Mouse (Mus musculus) E14TG2a.4 (cell line): ENCODE data around the gene Rpl35a.

Source experiments
- CTCF ChIP-seq: conservative IDR thresholded peaks from 2 replicates; pipeline ENCODE4 v1.5.1; 2014; ENCODE audit warnings: low read length
- NANOG ChIP-seq: IDR thresholded peaks from 2 replicates; pipeline ENCODE4 v1.6.1; 2014; ENCODE audit warnings: borderline replicate concordance, low read length, mixed read lengths
- POU5F1 ChIP-seq: IDR thresholded peaks from 2 replicates; pipeline ENCODE4 v1.6.1; 2014; ENCODE audit warnings: low read length, borderline replicate concordance

DNA sequence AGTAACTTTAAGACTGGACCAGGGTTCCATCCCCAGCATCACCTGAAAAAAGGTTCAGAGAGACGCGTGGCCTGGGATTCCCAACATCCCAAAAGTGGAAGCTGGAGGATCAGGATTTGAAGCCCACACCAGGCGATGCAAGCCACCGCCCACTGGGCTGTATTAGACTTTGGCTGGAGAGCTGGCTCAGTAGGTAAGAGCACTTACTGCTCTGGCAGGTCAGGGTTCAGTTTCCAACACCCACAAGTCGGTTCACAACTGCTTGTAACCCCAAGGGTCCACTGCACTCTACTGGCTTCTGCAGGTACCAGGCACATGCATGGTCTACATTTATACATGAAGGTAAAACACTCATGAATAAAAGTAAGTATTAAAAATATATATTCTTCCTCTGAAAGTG, 42.5 kb upstream of the Rpl35a start:
- TF ChIP-seq CTCF (no peak), POU5F1 (no peak), NANOG (no peak)
